9 mouse cellular contexts compared by ENCODE assay signal in genomic region chr3:61839355-61840009, GRCm38 (mm10).
DNase-seq lines count a peak whose midpoint lies in the region; ATAC-seq and TF ChIP-seq lines count a peak whose summit lies in the region.
"Had no signal": no experiment of that assay in that cellular context is flagged by ENCODE, and none has a peak within 500 bp of the region (broad histone marks: within the 10 kb centered on the region; RNA-seq: fewer than 3 reads in every experiment).

No protein-coding gene starts in this region.

- no peak overlapping the region for H3K9ac ChIP-seq in kidney, postnatal 0 days (ENCODE audit: low read depth, low read length)
- H3K9ac ChIP-seq in CH12.LX (ENCODE audit: insufficient read depth, low read depth), result no peak overlapping the region
- H3K9ac ChIP-seq in embryonic facial prominence, embryonic 14.5 days (ENCODE audit: low read depth, low read length), result no peak overlapping the region
- H3K9ac ChIP-seq in liver, embryonic 14.5 days (replicated peaks), result no peak overlapping the region
- H3K9ac ChIP-seq: limb, embryonic 15.5 days had no signal

- no peaks in the 10 kb centered on the region; the same call in 1 of the 2 replicates for H3K27me3 ChIP-seq in kidney, postnatal 0 days (ENCODE audit: insufficient read depth, low read length)
- H3K27me3 ChIP-seq in CH12.LX (replicated peaks), result no peaks in the 10 kb centered on the region
- no peaks in the 10 kb centered on the region for H3K27me3 ChIP-seq in embryonic facial prominence, embryonic 14.5 days (replicated peaks; ENCODE audit: control insufficient read depth, insufficient read depth, low read length)
- no peaks in the 10 kb centered on the region for H3K27me3 ChIP-seq in liver, embryonic 14.5 days (ENCODE audit: control insufficient read depth, insufficient read depth, low read length)
- H3K27me3 ChIP-seq in splenic B cell, adult 2 months (ENCODE audit: control insufficient read depth, insufficient read depth, low read length, poor library complexity, severe bottlenecking), result no peaks in the 10 kb centered on the region
- H3K27me3 ChIP-seq: limb, embryonic 15.5 days had no signal

- H3K79me2 ChIP-seq in CH12.LX (replicated peaks; ENCODE audit: control insufficient read depth, extremely low read depth, insufficient read depth, poor library complexity, severe bottlenecking), result no peaks in the 10 kb centered on the region

- DNase-seq in kidney, postnatal 0 days (ENCODE audit: low spot score), result peak; percentile 19
- no peak for DNase-seq in kidney, adult 11 months
- DNase-seq in CH12.LX (ENCODE audit: extremely low read depth), result peak; percentile 0
- peak; percentile 2 for DNase-seq in T-cell, adult 2 months (ENCODE audit: low spot score)
- peak; percentile 17 for DNase-seq in embryonic facial prominence, embryonic 14.5 days (ENCODE audit: low spot score)
- DNase-seq in liver, embryonic 14.5 days (ENCODE audit: low read depth in 3 of 3, low spot score in 3 of 3), result no peak
- peak; percentile 65 for DNase-seq in splenic B cell, adult 2 months (ENCODE audit: low read depth, low spot score)

- in situ Hi-C loops in CH12.LX (cut with MboI; ENCODE audit: low pct_ligation_motif_present, low pct_unique_long_range_greater_than_20kb, low sequenced_read_pairs), result no loop called here

- WGBS in kidney, postnatal 0 days, result 55% methylated on average over 3 of the region's 3 CpGs
- WGBS in embryonic facial prominence, embryonic 14.5 days, result 51% methylated on average over 3 of the region's 3 CpGs
- WGBS in liver, embryonic 14.5 days (ENCODE audit: insufficient replicate concordance), result 40% methylated on average over 3 of the region's 3 CpGs

- peak; percentile 65; the same call in 1 of the 2 replicates for ATAC-seq in kidney, postnatal 0 days (replicated peaks; ENCODE audit: low FRiP score, low read depth)
- no peak for ATAC-seq in embryonic facial prominence, embryonic 14.5 days (ENCODE audit: low read depth)
- ATAC-seq in liver, embryonic 14.5 days (ENCODE audit: insufficient read depth), result no peak
- no peak for ATAC-seq in inflammation-experienced regulatory T-cells, adult 6 months

- no peak overlapping the region for H3K4me2 ChIP-seq in kidney, postnatal 0 days (ENCODE audit: low read length)
- no peak overlapping the region for H3K4me2 ChIP-seq in CH12.LX (ENCODE audit: insufficient read depth, low read depth, poor library complexity, severe bottlenecking)
- H3K4me2 ChIP-seq in embryonic facial prominence, embryonic 14.5 days (ENCODE audit: low read depth, low read length), result no peak overlapping the region
- H3K4me2 ChIP-seq in liver, embryonic 14.5 days (ENCODE audit: low read depth), result no peak overlapping the region
- H3K4me2 ChIP-seq: limb, embryonic 15.5 days had no signal

- no peaks in the 10 kb centered on the region for H3K36me3 ChIP-seq in kidney, postnatal 0 days (ENCODE audit: insufficient read depth, low read length)
- no peaks in the 10 kb centered on the region for H3K36me3 ChIP-seq in CH12.LX (replicated peaks in 1 of 2; ENCODE audit: control insufficient read depth in 1 of 2, insufficient read depth in 1 of 2, low read length in 1 of 2)
- no peaks in the 10 kb centered on the region for H3K36me3 ChIP-seq in embryonic facial prominence, embryonic 14.5 days (ENCODE audit: control insufficient read depth, insufficient read depth, low read length)
- no peaks in the 10 kb centered on the region for H3K36me3 ChIP-seq in liver, embryonic 14.5 days (replicated peaks; ENCODE audit: control insufficient read depth, insufficient read depth, low read depth)
- no peaks in the 10 kb centered on the region for H3K36me3 ChIP-seq in splenic B cell, adult 2 months (ENCODE audit: control insufficient read depth, insufficient read depth, low read length, poor library complexity, severe bottlenecking)
- H3K36me3 ChIP-seq: limb, embryonic 15.5 days had no signal

- dilution Hi-C loops in CH12.LX (cut with MboI; ENCODE audit: extremely low pct_ligation_motif_present, extremely low pct_unique_long_range_greater_than_20kb, low sequenced_read_pairs), result no loop called here

- TF ChIP-seq EP300 in CH12.LX (IDR thresholded peaks at IDR 0.05; ENCODE audit: low read length), result no peak
- no peak for TF ChIP-seq EP300 in liver, embryonic 14.5 days (IDR thresholded peaks at IDR 0.05; ENCODE audit: low read depth)

- peak; percentile 70 for TF ChIP-seq CTCF in kidney, postnatal 0 days (IDR thresholded peaks at IDR 0.05; ENCODE audit: low read depth)
- TF ChIP-seq CTCF in CH12.LX (conservative IDR thresholded peaks at IDR 0.05 in 1 of 2, IDR thresholded peaks at IDR 0.05 in 1 of 2; ENCODE audit: low read depth in 2 of 2, low read length in 2 of 2), result 0 out of 4 replicates have a peak, but pooled peaks of 1 of the 2 experiments have one; percentile 3
- TF ChIP-seq CTCF in liver, embryonic 14.5 days (IDR thresholded peaks at IDR 0.05; ENCODE audit: low read depth), result peak; percentile 53; the same call in 1 of the 2 replicates

- no peak for TF ChIP-seq RAD21 in CH12.LX (IDR thresholded peaks at IDR 0.05; ENCODE audit: low read depth, low read length)

- H3K4me1 ChIP-seq in kidney, postnatal 0 days (replicated peaks; ENCODE audit: insufficient read depth, low read length), result no peaks in the 10 kb centered on the region
- H3K4me1 ChIP-seq in CH12.LX (ENCODE audit: control insufficient read depth in 1 of 2, insufficient read depth in 2 of 2), result no peaks in the 10 kb centered on the region
- H3K4me1 ChIP-seq in embryonic facial prominence, embryonic 14.5 days (ENCODE audit: control insufficient read depth, insufficient read depth, low read length), result no peaks in the 10 kb centered on the region
- H3K4me1 ChIP-seq in liver, embryonic 14.5 days (replicated peaks; ENCODE audit: control insufficient read depth in 2 of 2, insufficient read depth in 2 of 2, low read length in 1 of 2), result no peaks in the 10 kb centered on the region
- H3K4me1 ChIP-seq: limb, embryonic 15.5 days had no signal

- TF ChIP-seq POLR2A in CH12.LX (IDR thresholded peaks at IDR 0.05; ENCODE audit: low read depth, low read length), result no peak

- H3K27ac ChIP-seq in kidney, postnatal 0 days, result no peak overlapping the region
- no peak overlapping the region for H3K27ac ChIP-seq in CH12.LX (ENCODE audit: insufficient read depth, low read depth)
- no peak overlapping the region for H3K27ac ChIP-seq in embryonic facial prominence, embryonic 14.5 days (replicated peaks; ENCODE audit: low read depth, low read length)
- no peak overlapping the region for H3K27ac ChIP-seq in liver, embryonic 14.5 days
- H3K27ac ChIP-seq: limb, embryonic 15.5 days had no signal

- H3K9me3 ChIP-seq in kidney, postnatal 0 days (replicated peaks; ENCODE audit: low read length), result no peaks in the 10 kb centered on the region
- H3K9me3 ChIP-seq in CH12.LX (replicated peaks; ENCODE audit: low read length), result peaks cover 18% of the 10 kb centered on the region
- H3K9me3 ChIP-seq in embryonic facial prominence, embryonic 14.5 days (ENCODE audit: control insufficient read depth, low read length), result no peaks in the 10 kb centered on the region
- H3K9me3 ChIP-seq in liver, embryonic 14.5 days (ENCODE audit: control insufficient read depth, low read length), result no peaks in the 10 kb centered on the region
- H3K9me3 ChIP-seq: limb, embryonic 15.5 days had no signal

- no peak overlapping the region for H3K4me3 ChIP-seq in kidney, postnatal 0 days (replicated peaks; ENCODE audit: low read depth, low read length)
- H3K4me3 ChIP-seq in CH12.LX (replicated peaks in 1 of 3; ENCODE audit: low read depth in 2 of 3, low read length in 2 of 3, poor library complexity in 1 of 3), result no peak overlapping the region
- no peak overlapping the region for H3K4me3 ChIP-seq in embryonic facial prominence, embryonic 14.5 days (ENCODE audit: low read depth, low read length)
- H3K4me3 ChIP-seq in liver, embryonic 14.5 days (ENCODE audit: insufficient read depth in 1 of 2, low read depth in 2 of 2, low read length in 2 of 2), result no peak overlapping the region
- H3K4me3 ChIP-seq: limb, embryonic 15.5 days had no signal

TF ChIP-seq in CH12.LX, 34 proteins besides CTCF, POLR2A, EP300 and RAD21:
- TF ChIP-seq ELF1 (IDR thresholded peaks at IDR 0.05; ENCODE audit: low read depth, low read length) (no peak), TBP (conservative IDR thresholded peaks at IDR 0.05; ENCODE audit: low read depth, low read length) (no peak), TCF12 (IDR thresholded peaks at IDR 0.05; ENCODE audit: low read depth, low read length) (no peak), ZC3H11A (IDR thresholded peaks at IDR 0.05; ENCODE audit: low read depth, low read length) (no peak), USF1 (IDR thresholded peaks at IDR 0.05; ENCODE audit: low read depth, low read length) (no peak), ZKSCAN1 (IDR thresholded peaks at IDR 0.05; ENCODE audit: borderline replicate concordance, low read depth, low read length) (no peak), MYC (IDR thresholded peaks at IDR 0.05; ENCODE audit: low read depth, low read length) (no peak), NELFE (IDR thresholded peaks at IDR 0.05; ENCODE audit: low read depth, low read length) (no peak), MAFK (IDR thresholded peaks at IDR 0.05; ENCODE audit: insufficient replicate concordance, low read length) (no peak), ETS1 (conservative IDR thresholded peaks at IDR 0.05; ENCODE audit: low read depth, low read length) (no peak), IRF4 (IDR thresholded peaks at IDR 0.05; ENCODE audit: low read depth, low read length) (no peak)

Comparison
In these comparisons a context has a peak if more than half of its experiments do, and no peak if none do; other contexts are left out.
1. DNase-seq: peak in kidney, postnatal 0 days (single experiment), CH12.LX (single experiment), T-cell, adult 2 months (single experiment), embryonic facial prominence, embryonic 14.5 days (single experiment) and splenic B cell, adult 2 months (single experiment); none in kidney, adult 11 months (single experiment) and liver, embryonic 14.5 days (0 of 3).